Mouse (Mus musculus) bone marrow macrophage, adult 2 months (primary cell): ENCODE data around the gene Txndc9. TPM values are rescaled to one million over a fixed set of nuclear protein-coding genes. Genes with fewer than 3 reads are reported as not detected.

ENCODE experiments used
- H3K27ac ChIP-seq: 2 replicates; pipeline ENCODE4 v1.5.1; 2012; ENCODE audit warnings: low read depth, low read length; ENCODE audit not compliant: insufficient read depth
- H3K4me1 ChIP-seq: 2 replicates; pipeline ENCODE4 v1.6.1; 2012; ENCODE audit warnings: low read length; ENCODE audit not compliant: control insufficient read depth, insufficient read depth
- H3K4me3 ChIP-seq: 2 replicates; pipeline ENCODE4 v1.5.1; 2012; ENCODE audit warnings: mild to moderate bottlenecking, low read length, moderate library complexity; ENCODE audit not compliant: insufficient read depth
- CTCF ChIP-seq: IDR thresholded peaks from 2 replicates; pipeline ENCODE4 v1.5.1; 2012; ENCODE audit warnings: low read depth, mild to moderate bottlenecking, low read length, moderate library complexity
- POLR2A ChIP-seq: IDR thresholded peaks from 2 replicates; pipeline ENCODE4 v1.6.1; 2012; ENCODE audit warnings: mild to moderate bottlenecking, low read depth, low read length, borderline replicate concordance
- polyA plus RNA-seq: library from polyadenylated mRNA; stranded (reverse); fragments of >200 nt; gene quantifications from 2 replicates; pipeline ENCODE4 v1.2.4, GENCODE M21; 2012; ENCODE audit not compliant: missing spikeins, insufficient read depth, insufficient read length

Txndc9 gene
- polyA plus RNA-seq, 1 experiment, result 81.8 TPM

- TF ChIP-seq POLR2A (no peak), CTCF (no peak)
Measured at GRCm38 (mm10) chr1:38003046-38003445, 5.4 kb upstream of the Txndc9 start.

GRCm38 (mm10) chr1:38001956-38002355 is 4.3 kb upstream of the Txndc9 start:
- Histone ChIP-seq H3K4me1 (peaks cover 12% of the 10 kb centered on the region), H3K4me3 (no peak overlapping the region), H3K27ac (no peak overlapping the region)
- TF ChIP-seq CTCF (no peak), POLR2A (no peak)

More at GRCm38 (mm10) chr1:38003046-38003445, 5.4 kb upstream of the Txndc9 start:
- Histone ChIP-seq H3K27ac (no peak overlapping the region), H3K4me3 (no peak overlapping the region), H3K4me1 (peaks cover 12% of the 10 kb centered on the region)

- H3K4me1 ChIP-seq, result peaks cover 11% of the 10 kb centered on the region
- H3K27ac ChIP-seq, result no peak overlapping the region
- H3K4me3 ChIP-seq, result no peak overlapping the region
- no peak for TF ChIP-seq CTCF
- TF ChIP-seq POLR2A, result no peak
Measured at GRCm38 (mm10) chr1:38000844-38001243, 3.2 kb upstream of the Txndc9 start.

GRCm38 (mm10) chr1:37999552-37999951 is 1.9 kb upstream of the Txndc9 start:
- Histone ChIP-seq H3K27ac (no peak overlapping the region), H3K4me1 (peaks cover 12% of the 10 kb centered on the region), H3K4me3 (peak overlapping the region; percentile 47)
- TF ChIP-seq CTCF (no peak), POLR2A (no peak)

- peaks cover 12% of the 10 kb centered on the region for H3K4me1 ChIP-seq
- TF ChIP-seq POLR2A, result no peak
- no peak for TF ChIP-seq CTCF
- peak overlapping the region; percentile 84 for H3K4me3 ChIP-seq
- peak overlapping the region; percentile 74 for H3K27ac ChIP-seq
Measured at GRCm38 (mm10) chr1:37998371-37999199, 892 bp upstream of the Txndc9 start.

GRCm38 (mm10) chr1:37996877-37997484 is 712 bp downstream of the Txndc9 start:
- no peak for TF ChIP-seq CTCF
- 0 out of 2 replicates have a peak, but pooled peaks have one; percentile 15 for TF ChIP-seq POLR2A
- peak overlapping the region; percentile 88 for H3K4me3 ChIP-seq
- peak overlapping the region; percentile 86 for H3K27ac ChIP-seq
- H3K4me1 ChIP-seq, result peaks cover 12% of the 10 kb centered on the region

- no peak for TF ChIP-seq CTCF
- TF ChIP-seq POLR2A, result no peak
Measured at GRCm38 (mm10) chr1:37996226-37996625, 1.5 kb downstream of the Txndc9 start.

GRCm38 (mm10) chr1:37987856-37988255 is 9.8 kb downstream of the Txndc9 start:
- no peak overlapping the region for H3K4me3 ChIP-seq
- TF ChIP-seq POLR2A (no peak), CTCF (no peak)
- no peak overlapping the region for H3K27ac ChIP-seq
- no peaks in the 10 kb centered on the region for H3K4me1 ChIP-seq

More at GRCm38 (mm10) chr1:37996226-37996625, 1.5 kb downstream of the Txndc9 start:
- peak overlapping the region; percentile 86; the same call in 1 of the 2 replicates for H3K27ac ChIP-seq
- peak overlapping the region; percentile 88 for H3K4me3 ChIP-seq
- H3K4me1 ChIP-seq, result peaks cover 10% of the 10 kb centered on the region

GRCm38 (mm10) chr1:37985764-37986323 is 11.8 kb downstream of the Txndc9 start:
- Histone ChIP-seq H3K27ac (no peak overlapping the region), H3K4me1 (no peaks in the 10 kb centered on the region), H3K4me3 (no peak overlapping the region)
- TF ChIP-seq POLR2A (no peak), CTCF (peak; percentile 50)
